Mouse (Mus musculus): ENCODE results near the gene Vmn1r181. TPM values are rescaled to one million over a fixed set of nuclear protein-coding genes. Genes with fewer than 3 reads are reported as not detected.
"Not testable (repeated sequence)": the region's sequence is repeated elsewhere in the genome, so short reads cannot be mapped to it uniquely, and the experiment has no call there.

Gene Vmn1r181
- polyA plus RNA-seq (2012; rRNA removed), result not detected in 2 replicates

GRCm38 (mm10) chr7:23974315-23974714 is at the start of gene Vmn1r181:
Gene Vmn1r181 (plus strand): TSS chr7:23974615.
- not testable (repeated sequence) for H3K27ac ChIP-seq (ENCODE audit: insufficient read depth, low read length); H3K4me3 ChIP-seq (replicated peaks; ENCODE audit: insufficient read depth, low read depth, low read length); DNase-seq; H3K4me1 ChIP-seq (ENCODE audit: control insufficient read depth, insufficient read depth, low read length); H3K27me3 ChIP-seq (ENCODE audit: control insufficient read depth, insufficient read depth, low read length)
- WGBS, result 80% methylated on average over 9 of the region's 9 CpGs

DNA sequence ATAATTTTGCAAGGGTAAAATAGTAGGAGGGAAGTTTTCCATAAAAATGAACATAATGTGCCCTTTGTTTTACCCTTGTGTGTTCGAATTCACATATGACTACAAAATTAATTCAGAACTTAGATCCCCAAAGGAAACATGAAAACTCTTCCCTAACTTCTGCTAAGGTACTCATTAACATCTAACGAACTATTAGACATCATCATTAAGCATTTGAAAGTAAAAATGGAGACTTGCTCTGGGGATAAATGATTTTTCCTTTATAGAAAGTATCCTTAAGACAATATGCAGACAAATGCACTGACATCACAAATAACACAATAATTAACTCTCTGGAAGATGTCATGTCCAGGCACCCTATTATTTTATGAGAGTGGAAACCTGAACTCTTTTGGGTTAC is 47.7 kb upstream of the Vmn1r181 start, which contains the start of gene Vmn1r179:
TSS of gene Vmn1r179 (plus strand) at position 301 of the 400 bp plus-strand sequence.
- no peak for DNase-seq
- WGBS, result 30% methylated on average over 2 of the region's 2 CpGs
- H3K4me3 ChIP-seq (replicated peaks; ENCODE audit: insufficient read depth, low read depth, low read length), result no peak within 1 kb of the TSS
- no peaks in the 10 kb centered on the region for H3K4me1 ChIP-seq (ENCODE audit: control insufficient read depth, insufficient read depth, low read length)
- no peak for TF ChIP-seq POLR2A (IDR thresholded peaks at IDR 0.05; ENCODE audit: borderline replicate concordance, insufficient read depth, low read length)
- TF ChIP-seq CTCF (IDR thresholded peaks at IDR 0.05; ENCODE audit: borderline replicate concordance, insufficient read depth, low read depth, low read length), result no peak
- no peak within 1 kb of the TSS for H3K27ac ChIP-seq (ENCODE audit: insufficient read depth, low read length)
- H3K27me3 ChIP-seq (ENCODE audit: control insufficient read depth, insufficient read depth, low read length), result no peaks in the 10 kb centered on the region

DNA sequence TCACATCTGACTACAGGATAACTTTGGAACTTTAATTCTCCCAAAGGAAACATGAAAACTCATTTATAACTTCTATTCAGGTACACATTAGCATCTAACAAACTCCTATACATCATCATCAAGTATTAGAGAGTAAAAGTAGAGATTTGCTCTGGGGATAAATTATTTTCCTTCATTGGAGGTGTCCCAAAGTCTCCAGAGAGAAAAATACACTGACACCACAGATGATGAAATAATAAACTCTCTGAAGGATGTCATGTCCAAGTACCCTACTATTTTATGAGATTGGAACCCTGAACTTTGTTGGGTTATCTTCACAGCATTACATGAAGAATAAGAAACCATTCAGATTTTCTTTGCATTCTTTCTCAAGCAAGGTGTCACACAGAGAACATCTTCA is 24.1 kb upstream of the Vmn1r181 start, which contains the start of gene Vmn1r180:
TSS of gene Vmn1r180 (plus strand) at position 301 of the 400 bp plus-strand sequence.
- DNase-seq, result no peak
- no peak for TF ChIP-seq POLR2A (IDR thresholded peaks at IDR 0.05; ENCODE audit: borderline replicate concordance, insufficient read depth, low read length)
- no peak for TF ChIP-seq CTCF (IDR thresholded peaks at IDR 0.05; ENCODE audit: borderline replicate concordance, insufficient read depth, low read depth, low read length)

GRCm38 (mm10) chr7:23968044-23968443 is 6.4 kb upstream of the Vmn1r181 start:
- 42% methylated on average over 3 of the region's 3 CpGs for WGBS
- DNase-seq, result peak; percentile 14
- not testable (repeated sequence) for H3K27ac ChIP-seq (ENCODE audit: insufficient read depth, low read length); H3K4me3 ChIP-seq (replicated peaks; ENCODE audit: insufficient read depth, low read depth, low read length); H3K27me3 ChIP-seq (ENCODE audit: control insufficient read depth, insufficient read depth, low read length); H3K4me1 ChIP-seq (ENCODE audit: control insufficient read depth, insufficient read depth, low read length)

More for the DNA sequence above, 24.1 kb upstream of the Vmn1r181 start, which contains the start of gene Vmn1r180:
- H3K4me3 ChIP-seq (replicated peaks; ENCODE audit: insufficient read depth, low read depth, low read length), result no peak within 1 kb of the TSS
- no peaks in the 10 kb centered on the region for H3K4me1 ChIP-seq (ENCODE audit: control insufficient read depth, insufficient read depth, low read length)
- H3K27me3 ChIP-seq (ENCODE audit: control insufficient read depth, insufficient read depth, low read length), result no peaks in the 10 kb centered on the region
- H3K27ac ChIP-seq (ENCODE audit: insufficient read depth, low read length), result no peak within 1 kb of the TSS

- TF ChIP-seq POLR2A (IDR thresholded peaks at IDR 0.05; ENCODE audit: borderline replicate concordance, insufficient read depth, low read length) (no peak), CTCF (IDR thresholded peaks at IDR 0.05; ENCODE audit: borderline replicate concordance, insufficient read depth, low read depth, low read length) (no peak)
- no peak within 1 kb of the TSS for H3K4me3 ChIP-seq (replicated peaks; ENCODE audit: insufficient read depth, low read depth, low read length)
- H3K4me1 ChIP-seq (ENCODE audit: control insufficient read depth, insufficient read depth, low read length), result no peaks in the 10 kb centered on the region
- DNase-seq, result no peak
- no peaks in the 10 kb centered on the region for H3K27me3 ChIP-seq (ENCODE audit: control insufficient read depth, insufficient read depth, low read length)
- H3K27ac ChIP-seq (ENCODE audit: insufficient read depth, low read length), result no peak within 1 kb of the TSS
- WGBS, result 56% methylated on average over 2 of the region's 2 CpGs
Observed at GRCm38 (mm10) chr7:24001391-24001790, 27.0 kb downstream of the Vmn1r181 start, which contains the start of gene V1rd19. Gene V1rd19 (plus strand): TSS chr7:24001691.

Other genes with a start within 250 kb of the Vmn1r181 start
- gene Vmn1r174, start 222.3 kb upstream of the Vmn1r181 start, polyA plus RNA-seq (2012; rRNA removed), result not detected in 2 replicates
- not detected in 2 replicates for gene Vmn1r175, start 164.0 kb upstream of the Vmn1r181 start, polyA plus RNA-seq (2012; rRNA removed)
- not detected in 2 replicates for gene Vmn1r176, start 137.2 kb upstream of the Vmn1r181 start, polyA plus RNA-seq (2012; rRNA removed)
- not detected in 2 replicates for gene Vmn1r177, start 108.2 kb upstream of the Vmn1r181 start, polyA plus RNA-seq (2012; rRNA removed)
- gene Vmn1r178, start 82.6 kb upstream of the Vmn1r181 start, polyA plus RNA-seq (2012; rRNA removed), result not detected in 2 replicates
- gene Vmn1r179, start 47.6 kb upstream of the Vmn1r181 start, polyA plus RNA-seq (2012; rRNA removed), result not detected in 2 replicates
- not detected in 2 replicates for gene Vmn1r180, start 24.0 kb upstream of the Vmn1r181 start, polyA plus RNA-seq (2012; rRNA removed)
- not detected in 2 replicates for gene V1rd19, start 27.1 kb downstream of the Vmn1r181 start, polyA plus RNA-seq (2012; rRNA removed)
- gene Vmn1r183, start 78.6 kb downstream of the Vmn1r181 start, polyA plus RNA-seq (2012; rRNA removed), result not detected in 2 replicates
- gene Zfp180, start 107.3 kb downstream of the Vmn1r181 start, polyA plus RNA-seq (2012; rRNA removed), result 35.3 and 36.3 TPM in 2 replicates
- 7.7 and 8.1 TPM in 2 replicates for gene Zfp112, start 137.7 kb downstream of the Vmn1r181 start, polyA plus RNA-seq (2012; rRNA removed)
- 20.2 and 21.4 TPM in 2 replicates for gene Zfp235, start 159.6 kb downstream of the Vmn1r181 start, polyA plus RNA-seq (2012; rRNA removed)
- gene Zfp114, start 200.4 kb downstream of the Vmn1r181 start, polyA plus RNA-seq (2012; rRNA removed), result 2.2 and 3.0 TPM in 2 replicates
- gene Zfp111, start 236.8 kb downstream of the Vmn1r181 start, polyA plus RNA-seq (2012; rRNA removed), result 5.3 and 5.5 TPM in 2 replicates